Mouse (Mus musculus) kidney, postnatal 0 days (tissue): ENCODE measurements around the gene Lefty1. TPM values are rescaled to one million over a fixed set of nuclear protein-coding genes. Genes with fewer than 3 reads are reported as not detected.

Experiments used
- ATAC-seq: fragments of 200-750 bp; cut with Nextera tagmentation; replicated peaks from 2 replicates; pipeline ENCODE4 v1.8.0; 2017; ENCODE audit warnings: low read depth, moderate number of reproducible peaks, moderate TSS enrichment, moderate library complexity; ENCODE audit not compliant: low FRiP score
- DNase-seq: peaks from one replicate; pipeline ENCODE4 v3.0.0-alpha.2; 2016; ENCODE audit warnings: low spot score
- H3K27ac ChIP-seq: fragments of 300-500 bp; sonication (generic); 2 replicates; pipeline ENCODE4 v1.5.1; 2014; ENCODE audit warnings: mild to moderate bottlenecking
- H3K27me3 ChIP-seq: fragments of 300-500 bp; sonication (generic); 2 replicates; pipeline ENCODE4 v1.6.1; 2014; ENCODE audit warnings: low read length, mixed read lengths; ENCODE audit not compliant: insufficient read depth
- H3K36me3 ChIP-seq: fragments of 300-500 bp; sonication (generic); 2 replicates; pipeline ENCODE4 v1.6.1; 2014; ENCODE audit warnings: low read length, mixed read lengths; ENCODE audit not compliant: insufficient read depth
- H3K4me1 ChIP-seq: fragments of 300-500 bp; sonication (generic); replicated peaks from 2 replicates; pipeline ENCODE4 v1.6.1; 2014; ENCODE audit warnings: antibody characterized with exemption, low read length, mixed read lengths; ENCODE audit not compliant: insufficient read depth
- H3K4me2 ChIP-seq: fragments of 300-500 bp; sonication (generic); 2 replicates; pipeline ENCODE4 v1.6.1; 2014; ENCODE audit warnings: mild to moderate bottlenecking, low read length, moderate library complexity, mixed read lengths
- H3K4me3 ChIP-seq: fragments of 300-500 bp; sonication (generic); replicated peaks from 2 replicates; pipeline ENCODE4 v1.5.1; 2014; ENCODE audit warnings: low read depth, low read length
- H3K9ac ChIP-seq: fragments of 300-500 bp; sonication (generic); 2 replicates; pipeline ENCODE4 v1.6.1; 2014; ENCODE audit warnings: low read depth, low read length
- H3K9me3 ChIP-seq: fragments of 300-500 bp; sonication (generic); replicated peaks from 2 replicates; pipeline ENCODE4 v1.6.1; 2016; ENCODE audit warnings: low read length, inconsistent platforms, mixed read lengths
- CTCF ChIP-seq: IDR thresholded peaks from 2 replicates; pipeline ENCODE4 v1.5.1; 2016; ENCODE audit warnings: antibody characterized with exemption, low read depth, mild to moderate bottlenecking, moderate library complexity
- WGBS: fragments of 180-500 bp; shearing (Covaris S2); extraction: QIAGEN DNeasy Blood & Tissue Kit; methylation state at CpG from one replicate; pipeline ENCODE4 v1.1.7; 2014; 5-methylcytosine and 5-hydroxymethylcytosine counted together
- polyA plus RNA-seq: library from polyadenylated mRNA; unstranded; fragments of >200 nt; fragmentation: Nextera tagmentation; extraction: Ambion mirVana; gene quantifications from 2 replicates; pipeline ENCODE4 v1.2.1, GENCODE M21; 2015

Gene Lefty1
- polyA plus RNA-seq, 1 experiment from 2014 or later: 1.5 TPM

DNA sequence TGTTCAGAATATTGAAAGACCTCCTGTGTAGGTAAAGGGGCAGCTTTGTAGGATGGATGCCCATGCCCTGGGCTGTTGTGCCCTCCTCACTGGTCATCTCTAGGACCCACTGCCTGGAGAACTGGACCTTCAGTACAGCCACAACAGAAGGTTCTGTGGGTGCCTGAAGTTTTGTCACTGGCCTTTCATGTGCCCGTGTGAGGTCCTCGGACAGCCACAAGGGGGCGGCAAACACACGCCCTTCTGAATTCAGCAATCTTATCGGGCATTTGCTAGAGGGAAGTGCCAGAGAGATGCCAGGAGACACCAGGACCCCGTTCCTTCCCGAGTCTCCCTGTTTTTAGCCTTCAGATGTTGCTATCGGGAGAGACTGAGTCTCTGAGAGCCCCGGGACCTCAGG lies 52.9 kb downstream of the Lefty1 start:
- Histone ChIP-seq H3K36me3 (no peaks in the 10 kb centered on the region), H3K27ac (no peak overlapping the region), H3K4me3 (no peak overlapping the region), H3K9me3 (no peaks in the 10 kb centered on the region), H3K9ac (no peak overlapping the region), H3K27me3 (no peaks in the 10 kb centered on the region), H3K4me1 (no peaks in the 10 kb centered on the region), H3K4me2 (no peak overlapping the region; the same call in 1 of the 2 replicates)
- DNase-seq: peak; percentile 89
- 2% methylated on average over 9 of the region's 9 CpGs for WGBS
- no peak for ATAC-seq
- peak; percentile 98 for TF ChIP-seq CTCF

Other genes with a start within 250 kb of the Lefty1 start
- 0.30 and 0.36 TPM in 2 replicates for gene Mixl1, start 238.0 kb upstream of the Lefty1 start, polyA plus RNA-seq
- 18.5 and 19.6 TPM in 2 replicates for gene Acbd3, start 209.0 kb upstream of the Lefty1 start, polyA plus RNA-seq
- 2,528 and 2,557 TPM in 2 replicates for gene H3f3a, start 121.1 kb upstream of the Lefty1 start, polyA plus RNA-seq
- 25.6 and 29.6 TPM in 2 replicates for gene Sde2, start 83.9 kb upstream of the Lefty1 start, polyA plus RNA-seq
- 0.09 and 0.39 TPM in 2 replicates for gene Lefty2, start 41.9 kb upstream of the Lefty1 start, polyA plus RNA-seq
- gene Pycr2, start 30.7 kb upstream of the Lefty1 start, polyA plus RNA-seq: 72.6 and 76.5 TPM in 2 replicates
- gene Tmem63a, start 7.3 kb downstream of the Lefty1 start, polyA plus RNA-seq: 10.6 and 14.8 TPM in 2 replicates
- gene Ephx1, start 85.9 kb downstream of the Lefty1 start, polyA plus RNA-seq: 19.1 and 20.2 TPM in 2 replicates
- 0.08 TPM in 1 of 2 replicates, not detected in the other for gene 9130409I23Rik, start 116.2 kb downstream of the Lefty1 start, polyA plus RNA-seq
- 20.3 and 20.4 TPM in 2 replicates for gene Nvl, start 209.2 kb downstream of the Lefty1 start, polyA plus RNA-seq
- gene Cnih4, start 209.7 kb downstream of the Lefty1 start, polyA plus RNA-seq: 121 and 123 TPM in 2 replicates